Mouse (Mus musculus): Measurements from ENCODE around the gene 4930507D05Rik.

DNA sequence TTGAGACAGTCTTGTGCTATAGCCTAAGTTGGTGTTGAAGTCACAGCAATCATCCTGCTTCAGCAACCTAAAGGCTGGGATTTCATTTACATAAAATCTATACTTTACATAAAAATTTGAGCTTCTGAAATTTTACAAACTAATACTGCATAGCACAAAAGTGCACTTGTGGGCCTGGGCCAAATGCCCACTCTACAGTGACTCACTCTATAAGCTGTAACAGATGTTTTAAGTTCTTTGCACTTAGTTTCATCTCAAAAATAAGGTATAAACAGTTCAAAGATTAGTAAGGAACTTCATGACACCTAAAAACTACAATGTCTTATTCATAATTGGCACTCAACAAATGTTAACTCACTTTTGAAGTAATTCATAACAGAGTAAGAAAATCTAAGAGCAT, 12.0 kb downstream of the 4930507D05Rik start:
- TF ChIP-seq CTCF (IDR thresholded peaks at IDR 0.05; ENCODE audit: borderline replicate concordance, extremely low read depth, insufficient read depth, insufficient read length) (no peak), POLR2A (IDR thresholded peaks at IDR 0.05; ENCODE audit: borderline replicate concordance, extremely low read depth, insufficient read depth, insufficient read length, poor library complexity, severe bottlenecking) (no peak)
